Mouse (Mus musculus): ENCODE results near the gene Prkca. TPM values are rescaled to one million over a fixed set of nuclear protein-coding genes. Genes with fewer than 3 reads are reported as not detected.
A peak's percentile ranks its signal among the peaks of the same experiment; 100 is the strongest.

Gene Prkca
- total RNA-seq, 2 experiments from 2014 or later = 1.3 to 3.6 TPM

DNA sequence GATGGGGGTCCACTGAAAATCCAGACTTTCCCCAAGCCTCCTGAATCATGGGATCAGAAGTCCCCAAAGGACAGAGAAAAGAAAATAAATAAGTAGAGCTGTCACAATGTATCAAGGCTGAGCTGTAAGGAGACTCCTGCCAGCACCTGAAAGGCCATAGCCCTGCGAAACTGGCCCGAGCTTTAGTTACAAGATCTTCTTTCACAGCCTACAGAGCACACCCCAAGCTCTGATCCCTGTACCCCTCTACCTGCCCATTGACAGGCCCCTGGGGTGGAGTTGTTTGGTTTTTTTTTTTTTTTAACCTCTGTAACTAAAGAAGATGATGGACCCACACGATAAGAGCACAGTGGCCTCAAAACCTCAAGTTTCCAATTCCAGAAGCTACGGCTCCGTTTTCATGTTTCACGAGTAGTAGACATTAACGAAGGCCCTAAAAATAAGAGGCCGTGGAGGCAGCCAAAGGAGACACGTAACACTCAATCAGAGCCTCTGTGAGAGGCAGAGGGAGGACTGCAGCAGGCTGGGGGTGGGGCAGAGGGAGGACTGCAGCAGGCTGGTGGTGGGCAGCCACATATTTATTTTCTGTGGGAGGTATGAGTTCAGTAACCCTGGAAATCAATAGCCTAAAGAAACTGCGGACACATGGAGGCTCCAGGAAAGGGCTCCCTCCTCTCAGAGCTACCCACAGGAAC is 41.8 kb downstream of the Prkca start:
- ATAC-seq (replicated peaks; ENCODE audit: poor library complexity) = no peak

DNA sequence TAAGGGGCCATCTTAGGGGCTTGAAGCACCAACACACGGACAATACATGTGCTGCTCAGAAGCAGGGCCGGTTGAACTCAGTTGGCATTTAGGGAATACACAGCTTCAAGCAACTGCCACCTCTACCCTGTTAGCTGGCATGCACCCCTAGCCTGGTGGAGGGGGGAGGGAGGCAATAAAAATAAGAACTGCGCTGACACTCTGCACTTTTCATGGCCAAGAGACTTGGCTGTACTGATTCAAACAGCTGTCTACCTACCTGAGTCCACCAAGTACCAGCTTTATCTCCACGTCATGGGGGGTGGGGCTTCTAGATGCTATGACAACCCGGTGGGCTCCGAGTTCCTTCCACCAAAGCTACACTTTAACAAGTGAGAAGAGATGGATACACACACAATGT is 42.7 kb downstream of the Prkca start:
- no peak for ATAC-seq (replicated peaks; ENCODE audit: poor library complexity)

DNA sequence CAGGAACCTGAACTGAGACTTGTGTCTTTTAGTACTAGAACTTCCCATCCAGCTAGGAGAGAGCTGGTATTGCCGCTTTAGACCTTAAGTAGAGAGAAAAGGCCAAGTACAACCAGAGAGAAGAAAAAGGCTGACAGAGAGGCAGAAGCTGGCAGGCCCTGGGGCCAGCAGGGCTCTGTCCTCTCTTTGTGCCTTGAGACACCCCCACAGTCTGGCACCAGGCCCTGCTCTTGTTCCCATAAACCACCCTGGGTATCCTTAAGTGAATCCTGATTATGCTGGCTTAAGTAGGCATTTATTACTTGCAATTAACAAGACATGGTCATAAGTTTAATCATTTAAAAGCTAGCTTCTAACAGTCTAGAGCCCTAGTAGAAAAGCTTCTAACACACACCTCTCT is 43.3 kb downstream of the Prkca start:
- ATAC-seq (replicated peaks; ENCODE audit: poor library complexity) = no peak

DNA sequence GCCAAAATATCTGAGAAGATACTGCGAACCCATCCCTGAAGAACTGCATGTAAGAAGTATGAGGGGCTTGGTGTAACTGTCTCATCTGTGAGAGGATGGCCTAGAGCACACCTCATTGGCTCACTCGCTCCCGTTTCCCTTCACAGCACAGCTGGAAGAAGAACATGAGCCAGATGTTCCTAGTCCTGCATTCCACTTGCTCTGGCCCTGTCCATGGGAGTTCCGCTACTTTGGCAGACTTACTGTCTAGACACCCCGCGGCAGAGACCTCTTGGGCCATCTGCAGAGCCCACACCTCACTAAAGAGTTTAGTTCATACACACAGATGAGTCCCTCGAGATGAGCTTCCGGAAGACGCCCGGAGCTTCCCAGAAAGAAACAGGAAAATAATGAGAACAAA is 43.8 kb downstream of the Prkca start:
- no peak for ATAC-seq (replicated peaks; ENCODE audit: poor library complexity)

DNA sequence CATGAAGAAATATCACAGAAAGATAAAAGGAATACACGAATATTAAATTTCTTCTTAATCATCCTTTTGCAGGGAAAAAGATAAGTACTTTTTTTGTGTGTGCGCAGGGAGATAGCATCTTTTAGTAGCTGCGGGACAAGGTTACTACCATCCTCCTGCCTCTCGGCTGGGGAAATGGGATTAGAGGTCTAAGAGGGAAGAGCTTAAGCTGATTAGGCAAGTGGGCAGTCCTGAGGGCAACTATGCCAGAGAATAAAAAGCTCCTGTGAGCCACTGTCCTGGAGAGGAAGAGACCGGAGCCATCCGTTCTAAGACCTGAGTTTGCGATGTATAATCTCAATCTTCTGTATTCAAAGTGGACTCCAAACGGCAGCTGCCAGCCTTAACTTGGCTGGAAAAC is 45.8 kb downstream of the Prkca start:
- no peak for ATAC-seq (replicated peaks; ENCODE audit: poor library complexity)

DNA sequence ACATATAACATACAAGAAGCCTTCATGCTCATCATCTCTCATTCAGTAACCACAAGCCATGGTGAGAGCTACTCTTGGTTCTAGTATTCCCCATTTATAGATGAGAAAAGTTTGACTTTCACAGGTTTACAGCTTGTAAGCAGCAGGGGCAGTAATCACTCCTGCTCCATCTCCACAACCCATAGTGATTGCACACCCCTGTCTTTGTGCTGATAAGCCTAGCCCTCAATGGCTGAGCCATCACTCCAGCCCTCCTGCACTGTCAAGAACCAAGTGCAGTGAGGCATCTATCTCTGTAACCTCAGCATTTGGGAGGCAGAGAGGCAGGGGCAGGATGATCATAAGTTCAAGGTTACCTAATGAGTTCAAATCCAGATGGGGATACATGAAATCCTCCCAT is 48.4 kb downstream of the Prkca start:
- ATAC-seq (replicated peaks; ENCODE audit: poor library complexity) = peak; percentile 56

DNA sequence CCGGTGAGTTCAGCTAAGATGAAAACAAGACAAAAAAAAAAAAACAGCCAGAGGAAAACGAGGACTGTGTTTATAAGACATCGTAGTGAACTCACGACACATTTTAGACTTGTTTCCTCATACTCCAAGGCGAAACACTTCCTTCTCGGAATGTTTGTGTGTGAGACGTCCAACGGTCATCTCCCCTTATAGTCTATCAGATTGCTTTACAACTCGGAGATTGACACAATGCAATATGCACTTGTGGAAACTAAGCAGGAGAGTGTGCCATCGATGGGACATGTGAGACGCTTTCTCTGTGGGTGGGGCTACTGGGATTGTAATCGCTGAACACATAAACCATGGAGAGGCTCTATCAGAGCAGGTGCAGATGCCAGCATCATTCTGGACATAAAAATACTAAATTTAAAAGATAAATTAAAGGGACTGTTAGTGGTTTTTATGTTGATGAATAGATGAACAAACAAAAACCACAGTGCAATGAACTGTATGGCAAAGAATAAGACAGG is 49.4 kb downstream of the Prkca start:
- peak; percentile 68 for ATAC-seq (replicated peaks; ENCODE audit: poor library complexity)

DNA sequence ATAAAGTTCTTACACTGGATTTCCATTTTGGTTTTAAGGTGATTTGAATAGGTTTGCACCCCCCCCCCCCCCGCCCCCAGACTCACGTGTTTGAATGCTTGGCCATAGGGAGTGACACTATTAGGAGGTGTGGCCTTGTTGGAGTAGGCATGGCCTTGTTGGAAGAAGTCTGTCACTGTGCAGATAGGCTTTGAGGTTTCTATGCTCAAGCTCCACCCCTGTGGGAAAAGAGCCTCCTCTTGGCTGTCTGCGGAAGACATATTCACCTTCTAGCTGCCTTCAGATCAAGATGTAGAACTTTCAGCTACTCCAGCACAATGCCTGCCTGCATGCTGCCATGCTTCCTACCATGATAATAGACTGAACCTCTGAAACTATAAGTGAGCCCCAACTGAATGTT is 49.9 kb downstream of the Prkca start:
- peak; percentile 90 for ATAC-seq (replicated peaks; ENCODE audit: poor library complexity)

DNA sequence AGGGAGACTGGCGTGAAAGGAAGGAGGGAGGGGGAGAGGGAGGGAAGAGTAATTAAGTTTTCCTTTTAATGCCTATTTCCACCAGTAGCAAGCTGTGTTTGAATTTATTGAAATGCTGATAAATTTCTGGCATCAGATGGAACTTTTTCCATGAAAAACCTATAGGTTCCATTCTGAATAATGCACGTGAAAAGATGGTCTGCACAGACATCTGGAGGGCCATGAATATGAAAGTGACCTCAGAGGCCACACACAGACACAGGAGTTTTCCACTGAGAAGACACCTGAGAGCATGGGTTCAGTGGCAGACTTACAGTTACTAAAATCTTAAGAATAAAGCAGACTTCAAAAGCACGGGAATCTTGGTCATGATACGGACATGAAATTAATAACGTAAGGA is 54.5 kb downstream of the Prkca start:
- no peak for ATAC-seq (replicated peaks; ENCODE audit: poor library complexity)

DNA sequence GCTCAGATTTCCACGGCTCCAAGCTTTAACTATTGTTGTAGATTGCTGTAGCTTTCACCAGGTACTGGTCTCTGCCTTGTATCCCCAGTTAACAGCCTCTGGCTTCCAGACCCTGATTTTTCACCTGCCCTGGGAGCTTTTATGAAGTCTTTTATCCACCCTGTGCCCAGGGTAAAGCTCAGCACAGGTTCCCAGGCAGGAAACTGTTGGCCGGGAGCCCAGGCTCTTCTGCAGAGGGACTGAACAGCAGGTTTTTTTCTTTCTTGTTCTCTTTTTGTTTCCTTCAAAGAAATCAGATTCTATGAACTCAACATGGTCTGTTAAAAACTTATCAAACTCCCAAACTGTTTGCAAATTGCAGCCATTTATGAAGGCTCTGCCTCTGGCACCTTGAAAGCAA is 56.4 kb downstream of the Prkca start:
- ATAC-seq (replicated peaks; ENCODE audit: poor library complexity) = no peak

DNA sequence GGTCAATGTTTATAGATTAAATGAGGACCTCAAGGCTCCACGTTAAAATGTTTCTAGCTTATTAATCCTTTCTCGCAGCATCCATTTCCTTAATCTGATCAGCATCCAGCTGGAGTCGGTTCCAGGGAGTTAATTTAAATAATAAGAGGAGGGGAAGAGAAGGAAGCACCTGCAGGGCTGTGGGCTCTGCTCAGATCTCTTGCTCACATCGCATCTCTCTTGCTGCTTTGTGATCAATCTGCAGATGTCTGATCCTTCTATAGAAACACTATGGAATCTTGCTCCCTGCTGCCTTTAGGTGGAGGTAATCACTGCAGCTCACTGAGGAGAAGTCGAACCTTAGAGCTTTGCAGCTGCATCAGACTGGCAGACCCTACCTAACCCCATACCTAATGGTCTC is 58.7 kb downstream of the Prkca start:
- no peak for ATAC-seq (replicated peaks; ENCODE audit: poor library complexity)

DNA sequence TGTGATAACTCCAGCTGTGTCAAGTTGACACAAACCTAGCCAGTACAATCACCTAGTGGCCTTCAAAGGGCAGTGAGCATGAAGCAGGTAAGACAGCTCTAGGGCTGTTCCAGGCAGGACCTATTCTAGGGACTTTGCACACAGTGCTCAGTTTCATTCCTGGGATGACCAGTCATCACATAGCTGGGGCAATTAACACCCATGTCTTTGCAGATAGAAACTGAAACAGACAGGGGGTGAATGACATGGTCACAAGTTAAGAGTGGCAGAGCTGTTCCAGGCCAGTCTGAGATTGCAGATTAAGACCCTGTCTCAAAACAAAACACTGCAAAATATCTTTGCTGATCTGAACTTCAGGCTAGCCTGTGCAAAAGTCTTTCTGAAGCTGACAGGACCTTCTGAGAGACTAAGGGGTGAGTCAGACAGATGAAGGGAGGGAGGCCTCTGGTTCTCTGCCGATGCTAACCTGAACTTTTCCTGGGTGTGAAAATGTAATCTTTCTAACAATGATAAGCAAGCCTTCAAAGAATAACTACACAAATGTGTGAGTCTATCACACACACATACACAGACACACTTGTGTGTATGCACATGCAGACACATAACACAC is 60.8 kb downstream of the Prkca start:
- ATAC-seq (replicated peaks; ENCODE audit: poor library complexity) = no peak

DNA sequence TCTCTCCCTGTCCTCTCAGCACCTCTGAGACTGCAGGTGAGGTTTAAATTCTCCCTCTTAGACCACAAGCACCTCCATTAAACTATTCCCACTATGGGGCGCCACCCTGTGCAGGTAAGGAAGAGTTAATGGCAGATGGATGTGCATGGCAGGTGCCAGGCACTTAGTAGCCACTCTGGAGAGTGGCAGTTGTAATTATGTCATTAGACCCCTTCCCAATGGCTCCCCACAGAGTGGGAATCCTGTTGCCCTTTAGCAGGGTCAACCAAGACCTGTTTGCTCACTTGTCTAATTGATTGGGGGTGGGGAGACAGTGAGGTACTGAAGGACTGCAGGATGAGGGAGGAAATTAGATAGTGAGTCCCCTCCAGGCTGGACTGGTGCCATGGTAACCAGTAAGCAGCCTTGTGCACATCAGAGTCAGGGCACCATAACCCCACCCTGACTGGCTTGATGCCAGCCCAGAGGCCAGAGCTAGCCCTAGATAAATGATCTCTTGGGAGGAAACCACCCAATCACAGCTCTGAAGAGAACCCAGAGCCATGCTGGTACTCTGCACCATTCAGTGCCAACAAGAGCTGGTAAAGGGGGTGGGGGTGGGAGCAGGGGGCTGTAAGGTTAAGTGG is 63.9 kb downstream of the Prkca start:
- ATAC-seq (replicated peaks; ENCODE audit: poor library complexity) = peak; percentile 70

DNA sequence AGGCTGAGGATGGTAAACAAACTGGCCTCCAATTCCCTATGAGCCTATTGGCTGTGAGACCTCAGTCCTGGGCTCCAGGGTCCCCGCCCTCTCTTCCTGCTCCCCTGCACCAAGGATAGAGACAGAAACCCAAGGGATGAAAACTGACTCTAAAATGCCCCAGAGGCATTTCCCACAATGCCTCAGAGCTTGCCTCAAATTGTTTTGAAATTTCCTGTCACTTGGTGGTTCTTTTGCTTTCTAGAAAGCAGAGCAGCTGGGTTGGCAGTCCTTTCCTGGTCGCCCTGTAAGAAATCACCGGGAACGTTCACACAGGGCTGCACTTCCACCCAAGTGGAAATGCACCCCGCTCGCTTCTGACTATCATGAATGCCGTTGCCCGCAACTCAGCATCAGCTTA is 66.6 kb downstream of the Prkca start:
- peak; percentile 63 for ATAC-seq (replicated peaks; ENCODE audit: poor library complexity)

DNA sequence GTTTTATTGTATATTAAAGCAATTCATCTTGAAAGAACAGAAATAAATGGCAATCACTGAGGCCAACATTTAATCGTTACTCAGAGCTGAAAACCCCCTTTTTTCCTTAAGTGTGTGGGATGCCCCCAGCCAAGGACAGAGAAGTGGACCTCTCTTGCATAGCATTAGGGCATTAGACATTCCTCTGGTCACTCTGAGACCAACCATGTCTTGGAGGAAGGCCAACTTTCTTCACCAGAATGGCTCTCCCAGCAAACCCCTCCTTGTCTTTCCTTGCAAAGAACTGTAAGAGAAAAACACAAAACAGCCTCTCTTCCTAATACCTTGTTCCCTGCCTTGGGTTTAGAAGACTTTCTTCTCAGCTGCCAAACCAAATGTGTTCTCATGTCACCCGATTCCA is 67.6 kb downstream of the Prkca start:
- ATAC-seq (replicated peaks; ENCODE audit: poor library complexity) = no peak

DNA sequence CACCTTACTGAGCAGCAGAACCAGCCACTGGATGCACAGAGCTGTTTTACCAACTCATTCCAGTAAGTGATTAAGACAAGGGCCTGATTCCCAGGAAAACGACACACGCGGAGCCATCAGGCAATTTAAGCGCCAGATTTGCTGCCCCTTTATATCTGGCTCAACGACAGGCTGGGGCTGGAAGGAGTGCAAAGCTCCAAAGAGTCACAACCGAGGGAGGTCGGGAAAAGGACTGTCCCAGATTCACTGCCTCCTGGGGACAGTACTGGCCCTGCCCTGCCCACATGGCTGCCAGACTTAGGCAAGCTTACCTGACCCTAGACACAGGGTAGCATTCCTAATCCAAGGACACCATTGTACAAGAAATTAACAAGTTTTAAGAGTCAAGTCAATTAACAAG is 69.7 kb downstream of the Prkca start:
- no peak for ATAC-seq (replicated peaks; ENCODE audit: poor library complexity)

DNA sequence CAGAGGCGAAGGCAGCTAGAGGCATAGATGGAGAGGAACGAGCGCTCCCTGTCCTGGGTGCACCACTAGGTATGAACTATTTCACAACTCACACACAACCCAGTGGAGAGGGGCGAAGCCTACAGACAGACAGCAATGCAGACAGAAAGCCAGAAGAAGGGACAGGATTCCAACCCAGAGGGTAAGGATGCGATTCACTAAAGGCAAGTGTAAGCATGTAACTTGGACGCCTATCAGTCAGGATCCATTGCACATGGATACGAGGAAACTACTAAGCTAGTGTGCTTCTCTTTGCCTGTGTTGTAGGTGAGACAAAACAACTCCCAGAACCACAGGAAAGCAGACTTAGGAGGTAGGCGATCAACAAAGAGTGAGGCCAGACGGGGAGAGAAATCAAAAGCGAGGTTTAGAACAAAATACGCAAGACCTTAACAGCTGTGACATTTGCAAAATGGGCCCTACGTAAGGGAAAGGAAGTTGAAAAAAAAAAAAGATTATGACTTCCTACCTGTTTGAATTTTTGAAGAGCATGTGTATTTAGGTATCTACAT is 70.2 kb downstream of the Prkca start:
- no peak for ATAC-seq (replicated peaks; ENCODE audit: poor library complexity)

DNA sequence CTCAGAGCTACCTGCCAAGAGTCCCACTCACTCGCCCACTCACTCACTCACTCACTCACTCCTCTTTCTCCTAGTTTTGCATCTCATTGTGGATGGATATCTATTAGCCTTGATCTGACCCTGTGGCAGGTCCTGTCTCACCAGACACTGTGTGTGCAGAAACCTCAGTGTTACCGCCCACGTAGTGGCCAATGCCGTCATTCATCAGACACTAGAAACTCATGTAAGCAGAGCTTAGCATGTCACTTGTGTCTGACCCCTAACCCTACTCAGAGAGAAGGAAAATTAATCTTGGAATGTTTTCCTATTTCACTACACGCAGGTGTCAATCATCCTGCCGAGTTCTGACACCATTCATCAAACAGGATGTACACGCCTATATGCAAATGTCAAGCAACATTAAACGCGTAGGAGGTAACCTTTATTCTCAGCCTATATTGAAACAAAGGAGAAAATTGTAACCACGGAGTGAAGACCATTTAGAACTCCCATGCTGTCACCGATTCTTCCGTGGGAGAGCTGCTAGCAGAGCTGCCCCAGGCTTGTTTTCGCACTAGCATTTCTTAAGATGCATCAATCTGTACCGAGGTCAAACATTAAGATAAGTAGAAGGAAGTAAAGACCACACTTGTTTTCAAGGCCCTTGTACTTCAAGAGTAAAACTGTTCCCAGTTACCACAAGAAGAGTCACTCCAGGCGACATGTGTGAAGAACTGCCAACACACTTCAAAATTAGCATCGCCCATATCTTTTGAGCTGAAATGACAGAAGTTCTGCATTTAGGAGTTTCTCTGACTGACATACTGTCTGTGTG is 70.9 kb downstream of the Prkca start:
- no peak for ATAC-seq (replicated peaks; ENCODE audit: poor library complexity)

DNA sequence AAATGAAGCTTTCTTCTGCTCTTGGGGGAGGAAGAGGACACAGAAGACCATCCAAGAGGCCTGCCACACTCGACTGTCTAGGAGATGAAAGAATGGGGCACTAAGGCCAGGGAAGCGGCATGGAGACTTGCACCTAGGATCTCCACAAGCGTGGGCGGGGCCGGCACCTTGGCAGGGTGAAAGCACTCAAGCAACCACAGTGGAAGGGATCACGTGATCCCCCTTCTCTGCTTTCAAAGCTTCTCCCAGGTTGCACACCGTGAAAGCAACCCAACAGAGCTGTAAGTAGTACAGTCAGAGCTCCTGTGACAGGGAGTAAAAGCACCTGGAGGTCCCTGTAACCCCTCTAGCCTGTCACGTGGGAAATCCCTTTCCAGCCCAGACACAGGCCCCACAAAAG is 72.4 kb downstream of the Prkca start:
- no peak for ATAC-seq (replicated peaks; ENCODE audit: poor library complexity)

DNA sequence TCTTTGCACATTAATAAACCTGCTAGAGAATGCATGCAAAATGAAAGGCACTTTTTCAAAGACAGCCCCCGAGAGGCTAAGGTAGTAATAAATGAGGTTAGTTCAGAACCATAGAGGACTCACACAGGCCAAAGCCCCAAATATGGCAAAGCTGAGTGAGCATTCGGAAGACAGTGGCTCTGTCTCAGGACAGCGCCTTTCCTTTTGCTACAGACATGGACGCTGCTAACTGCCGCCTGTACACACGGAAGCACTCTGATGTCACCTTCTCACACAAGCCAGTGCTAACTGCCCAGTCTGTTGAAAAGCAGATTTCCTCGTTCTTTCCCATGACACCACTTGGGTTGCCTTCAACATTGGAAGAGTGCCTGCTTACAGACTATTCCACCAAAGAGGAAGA is 74.2 kb downstream of the Prkca start:
- no peak for ATAC-seq (replicated peaks; ENCODE audit: poor library complexity)

Data from megakaryocyte progenitor cell, adult 5-6 weeks (primary cell).